In genomic region chr10:85972915-85973314, GRCm38 (mm10) we compare ENCODE assay signal across 14 mouse cellular contexts. TPM values are rescaled to one million over a fixed set of nuclear protein-coding genes. Genes with fewer than 3 reads are reported as not detected.
DNase-seq lines count a peak whose midpoint lies in the region; ATAC-seq lines count a peak whose summit lies in the region.
"Had no signal": no experiment of that assay in that cellular context is flagged by ENCODE, and none has a peak within 500 bp of the region (broad histone marks: within the 10 kb centered on the region; RNA-seq: fewer than 3 reads in every experiment).

No protein-coding gene starts in this region.

- no peak overlapping the region for H3K4me3 ChIP-seq in liver, embryonic 11.5 days (ENCODE audit: low read depth, low read length)
- H3K4me3 ChIP-seq: heart, embryonic 15.5 days; intestine, embryonic 15.5 days had no signal

- no peak overlapping the region for H3K27ac ChIP-seq in liver, embryonic 11.5 days (ENCODE audit: low read depth, low read length)
- H3K27ac ChIP-seq: heart, embryonic 15.5 days; intestine, embryonic 15.5 days; macrophage had no signal

- no peak for ATAC-seq in liver, embryonic 11.5 days (replicated peaks; ENCODE audit: low FRiP score)
- ATAC-seq: intestine, embryonic 15.5 days had no signal

- H3K9ac ChIP-seq in liver, embryonic 11.5 days (ENCODE audit: low read depth, low read length), result no peak overlapping the region
- H3K9ac ChIP-seq: heart, embryonic 15.5 days; intestine, embryonic 15.5 days had no signal

- intact Hi-C loops in heart, postnatal 36 days (cut with DNase I), result no loop called here

- 79% methylated on average over 4 of the region's 4 CpGs for WGBS in liver, embryonic 11.5 days

- no peak overlapping the region for H3K4me2 ChIP-seq in liver, embryonic 11.5 days
- H3K4me2 ChIP-seq: heart, embryonic 15.5 days; intestine, embryonic 15.5 days had no signal

- H3K4me1 ChIP-seq in liver, embryonic 11.5 days (replicated peaks; ENCODE audit: control insufficient read depth, insufficient read depth, low read length), result no peaks in the 10 kb centered on the region
- H3K4me1 ChIP-seq: heart, embryonic 15.5 days; intestine, embryonic 15.5 days had no signal

- no peaks in the 10 kb centered on the region for H3K27me3 ChIP-seq in liver, embryonic 11.5 days (replicated peaks; ENCODE audit: control insufficient read depth, insufficient read depth, low read length)
- H3K27me3 ChIP-seq: heart, embryonic 15.5 days; intestine, embryonic 15.5 days had no signal

- peak; percentile 35 for DNase-seq in layer of hippocampus, adult 11-12 months (ENCODE audit: low spot score)
- no peak for DNase-seq in layer of hippocampus, postnatal 25 days (ENCODE audit: extremely low spot score in 1 of 2, low spot score in 1 of 2)
- peak; percentile 27 for DNase-seq in 3T3-L1 (ENCODE audit: low read depth, low spot score)
- DNase-seq in brain, adult 2 months (ENCODE audit: low read depth, low spot score), result peak; percentile 53
- peak; percentile 13 to 39 for DNase-seq in left cerebral cortex, adult 9 months (ENCODE audit: low spot score in 2 of 2)
- no peak for DNase-seq in heart, postnatal 36 days
- no peak for DNase-seq in liver, embryonic 11.5 days (ENCODE audit: low spot score)

- no peaks in the 10 kb centered on the region for H3K9me3 ChIP-seq in liver, embryonic 11.5 days (ENCODE audit: control insufficient read depth, low read length)
- H3K9me3 ChIP-seq: heart, embryonic 15.5 days; intestine, embryonic 15.5 days had no signal

- H3K36me3 ChIP-seq in liver, embryonic 11.5 days (ENCODE audit: control insufficient read depth, insufficient read depth, low read length), result no peaks in the 10 kb centered on the region
- H3K36me3 ChIP-seq: heart, embryonic 15.5 days; intestine, embryonic 15.5 days had no signal

RNA-seq across cellular contexts. Expression of gene Rtcb, which starts 15.3 kb away (rescaled TPM):
- total RNA-seq in layer of hippocampus, postnatal 25 days (2021), result 100 to 1,000 TPM; 101 to 110 TPM
- total RNA-seq in heart, postnatal 36 days (2021), result 10 to 100 TPM; 76.8 to 82.1 TPM
- 161 and 175 TPM in 2 replicates for polyA plus RNA-seq in liver, embryonic 11.5 days (2014; fragmentation: Nextera tagmentation; extraction: Ambion mirVana)

RNA-seq across cellular contexts. Expression of gene Bpifc, which starts 38.8 kb away (rescaled TPM):
- total RNA-seq in layer of hippocampus, postnatal 25 days (2021), result under 1 TPM in 1 of 2 experiments, not detected in 1; 0.10 TPM
- not detected for total RNA-seq in heart, postnatal 36 days (2021)
- polyA plus RNA-seq in liver, embryonic 11.5 days (2014; fragmentation: Nextera tagmentation; extraction: Ambion mirVana), result not detected in 2 replicates
- total RNA-seq: ES-E14; gastrocnemius, adult 18-20 months; left cerebral cortex, postnatal 14 days had no signal
- polyA plus RNA-seq: embryonic facial prominence, embryonic 11.5 days; heart, embryonic 15.5 days; macrophage had no signal

RNA-seq across cellular contexts. Expression of gene Ascl4, which starts 45.4 kb away (rescaled TPM):
- total RNA-seq in layer of hippocampus, postnatal 25 days (2021), result under 1 TPM; 0.70 to 0.98 TPM
- total RNA-seq in heart, postnatal 36 days (2021), result not detected
- polyA plus RNA-seq in liver, embryonic 11.5 days (2014; fragmentation: Nextera tagmentation; extraction: Ambion mirVana), result 0.17 TPM in 1 of 2 replicates, not detected in the other
- total RNA-seq: gastrocnemius, adult 18-20 months had no signal
- polyA plus RNA-seq: heart, embryonic 15.5 days; macrophage had no signal

RNA-seq across cellular contexts. Expression of gene Fbxo7, which starts 48.9 kb away (rescaled TPM):
- total RNA-seq in layer of hippocampus, postnatal 25 days (2021), result 10 to 100 TPM; 22.1 to 24.0 TPM
- 10 to 100 TPM; 13.9 to 17.7 TPM for total RNA-seq in heart, postnatal 36 days (2021)
- 52.2 and 56.3 TPM in 2 replicates for polyA plus RNA-seq in liver, embryonic 11.5 days (2014; fragmentation: Nextera tagmentation; extraction: Ambion mirVana)

RNA-seq across cellular contexts. Expression of gene Prdm4, which starts 56.0 kb away (rescaled TPM):
- 10 to 100 TPM; 22.2 to 29.6 TPM for total RNA-seq in layer of hippocampus, postnatal 25 days (2021)
- total RNA-seq in heart, postnatal 36 days (2021), result 10 to 100 TPM; 10.2 to 12.8 TPM
- polyA plus RNA-seq in liver, embryonic 11.5 days (2014; fragmentation: Nextera tagmentation; extraction: Ambion mirVana), result 16.4 and 17.9 TPM in 2 replicates

Comparison
In these comparisons a context has a peak if more than half of its experiments do, and no peak if none do; other contexts are left out.
1. DNase-seq: peak in layer of hippocampus, adult 11-12 months (single experiment), 3T3-L1 (single experiment), brain, adult 2 months (single experiment) and left cerebral cortex, adult 9 months (2 of 2); none in layer of hippocampus, postnatal 25 days (0 of 2), heart, postnatal 36 days (0 of 2) and liver, embryonic 11.5 days (single experiment).